Mouse (Mus musculus) neural tube, embryonic 12.5 days (tissue): ENCODE results near the gene F8a. TPM values are rescaled to one million over a fixed set of nuclear protein-coding genes. Genes with fewer than 3 reads are reported as not detected.
"Not testable (repeated sequence)": the region's sequence is repeated elsewhere in the genome, so short reads cannot be mapped to it uniquely, and the experiment has no call there.

Experiments used
- ATAC-seq: fragments of 200-750 bp; cut with Nextera tagmentation; 2 replicates; pipeline ENCODE4 v1.8.0; 2017; ENCODE audit warnings: low read depth, mild to moderate bottlenecking, moderate TSS enrichment, moderate library complexity; ENCODE audit not compliant: low FRiP score
- H3K27ac ChIP-seq: fragments of 300-500 bp; sonication (generic); 2 replicates; pipeline ENCODE4 v1.5.1; 2016
- H3K27me3 ChIP-seq: fragments of 300-500 bp; sonication (generic); replicated peaks from 2 replicates; pipeline ENCODE4 v1.6.1; 2016; ENCODE audit warnings: mild to moderate bottlenecking
- H3K36me3 ChIP-seq: fragments of 300-500 bp; sonication (generic); 2 replicates; pipeline ENCODE4 v1.6.1; 2016; ENCODE audit warnings: mild to moderate bottlenecking
- H3K4me1 ChIP-seq: fragments of 300-500 bp; sonication (generic); 2 replicates; pipeline ENCODE4 v1.6.1; 2016
- H3K4me2 ChIP-seq: fragments of 300-500 bp; sonication (generic); replicated peaks from 2 replicates; pipeline ENCODE4 v1.6.1; 2016; ENCODE audit warnings: mild to moderate bottlenecking
- H3K4me3 ChIP-seq: fragments of 300-500 bp; sonication (generic); 2 replicates; pipeline ENCODE4 v1.5.1; 2016
- H3K9ac ChIP-seq: fragments of 300-500 bp; sonication (generic); 2 replicates; pipeline ENCODE4 v1.6.1; 2016; ENCODE audit warnings: mild to moderate bottlenecking
- H3K9me3 ChIP-seq: fragments of 300-500 bp; sonication (generic); 2 replicates; pipeline ENCODE4 v1.6.1; 2016; ENCODE audit warnings: mild to moderate bottlenecking
- WGBS: fragments of 180-500 bp; shearing (Covaris S2); methylation state at CpG from one replicate; pipeline ENCODE4 v1.1.7; 2016; 5-methylcytosine and 5-hydroxymethylcytosine counted together
- polyA plus RNA-seq: library from polyadenylated mRNA; unstranded; fragments of >200 nt; fragmentation: Nextera tagmentation; extraction: Ambion mirVana; gene quantifications from 2 replicates; pipeline ENCODE4 v1.2.1, GENCODE M21; 2016

F8a gene
- polyA plus RNA-seq, result 23.9 and 26.1 TPM in 2 replicates

- WGBS, result 19% methylated on average over 39 of the region's 39 CpGs
- peak within 1 kb of the TSS; percentile 82; the same call in 1 of the 2 replicates for H3K27ac ChIP-seq
- H3K4me2 ChIP-seq, result peak within 1 kb of the TSS; percentile 81
- peak within 1 kb of the TSS; percentile 69 for H3K9ac ChIP-seq
- H3K4me1 ChIP-seq, result no peaks in the 10 kb centered on the region
- no peaks in the 10 kb centered on the region for H3K36me3 ChIP-seq
- H3K4me3 ChIP-seq, result peak within 1 kb of the TSS; percentile 59
- no peaks in the 10 kb centered on the region for H3K27me3 ChIP-seq
- ATAC-seq, result peak; percentile 95
- H3K9me3 ChIP-seq, result no peaks in the 10 kb centered on the region
These were observed at the start of gene F8a for GRCm38 (mm10) chrX:73227914-73228605. Gene F8a, plus strand, starts transcription at chrX:73228291.

GRCm38 (mm10) chrX:73191934-73192333, 36.2 kb upstream of the F8a start, which contains the start of gene Xlr3b:
Gene Xlr3b, plus strand, starts transcription at chrX:73192207.
- 81% methylated on average over 12 of the region's 12 CpGs for WGBS
- 0 out of 2 replicates have a peak, but pooled peaks have one; percentile 33 for ATAC-seq

GRCm38 (mm10) chrX:73213819-73214564, 14.1 kb upstream of the F8a start, which contains the start of gene Xlr4b:
Gene Xlr4b, plus strand, starts transcription at chrX:73214333.
- 81% methylated on average over 19 of the region's 19 CpGs for WGBS
- not testable (repeated sequence) for H3K4me2 ChIP-seq, H3K4me1 ChIP-seq, H3K9ac ChIP-seq, H3K9me3 ChIP-seq, H3K4me3 ChIP-seq, H3K27ac ChIP-seq, ATAC-seq, H3K36me3 ChIP-seq, H3K27me3 ChIP-seq

More at GRCm38 (mm10) chrX:73191934-73192333, 36.2 kb upstream of the F8a start, which contains the start of gene Xlr3b:
- not testable (repeated sequence) for H3K27me3 ChIP-seq, H3K9me3 ChIP-seq, H3K9ac ChIP-seq, H3K36me3 ChIP-seq, H3K27ac ChIP-seq, H3K4me3 ChIP-seq, H3K4me1 ChIP-seq, H3K4me2 ChIP-seq

- H3K9ac ChIP-seq, result no peak overlapping the region
- H3K4me2 ChIP-seq, result no peak overlapping the region
- no peaks in the 10 kb centered on the region for H3K9me3 ChIP-seq
- H3K27ac ChIP-seq, result no peak overlapping the region
- no peak for ATAC-seq
- no peak overlapping the region for H3K4me3 ChIP-seq
- H3K4me1 ChIP-seq, result no peaks in the 10 kb centered on the region
- 43% methylated on average over 1 of the region's 1 CpGs for WGBS
- H3K27me3 ChIP-seq, result no peaks in the 10 kb centered on the region
- no peaks in the 10 kb centered on the region for H3K36me3 ChIP-seq
These were observed 2.7 kb upstream of the F8a start for GRCm38 (mm10) chrX:73225365-73225764.

GRCm38 (mm10) chrX:73228606-73229214, 619 bp downstream of the F8a start:
- Histone ChIP-seq H3K36me3 (no peaks in the 10 kb centered on the region), H3K27ac (peak overlapping the region; percentile 82; the same call in 1 of the 2 replicates), H3K27me3 (no peaks in the 10 kb centered on the region), H3K4me3 (peak overlapping the region; percentile 59), H3K9me3 (no peaks in the 10 kb centered on the region), H3K4me1 (no peaks in the 10 kb centered on the region), H3K4me2 (peak overlapping the region; percentile 81), H3K9ac (peak overlapping the region; percentile 69)
- WGBS, result 21% methylated on average over 51 of the region's 51 CpGs
- peak; percentile 69 for ATAC-seq

- Histone ChIP-seq H3K4me1 (no peaks in the 10 kb centered on the region), H3K27ac (no peak overlapping the region), H3K27me3 (no peaks in the 10 kb centered on the region), H3K9me3 (no peaks in the 10 kb centered on the region), H3K9ac (peak overlapping the region; percentile 69), H3K4me3 (peak overlapping the region; percentile 59), H3K4me2 (peak overlapping the region; percentile 81), H3K36me3 (no peaks in the 10 kb centered on the region)
- ATAC-seq, result no peak
- WGBS, result 38% methylated on average over 3 of the region's 3 CpGs
These were observed 1.2 kb downstream of the F8a start for GRCm38 (mm10) chrX:73229288-73229687.

- not testable (repeated sequence) for H3K27ac ChIP-seq, H3K9me3 ChIP-seq, H3K27me3 ChIP-seq, H3K9ac ChIP-seq, H3K4me2 ChIP-seq, ATAC-seq, H3K4me3 ChIP-seq, H3K4me1 ChIP-seq, H3K36me3 ChIP-seq
- WGBS, result 87% methylated on average over 14 of the region's 14 CpGs
These were observed 14.8 kb downstream of the F8a start, which contains the start of gene Xlr4c for GRCm38 (mm10) chrX:73242821-73243325. Gene Xlr4c, minus strand, starts transcription at chrX:73243130.

GRCm38 (mm10) chrX:73262428-73262827, 34.3 kb downstream of the F8a start:
- H3K9ac ChIP-seq, H3K9me3 ChIP-seq, H3K4me1 ChIP-seq, ATAC-seq, H3K4me2 ChIP-seq, H3K27ac ChIP-seq, H3K4me3 ChIP-seq, H3K27me3 ChIP-seq, H3K36me3 ChIP-seq: not testable (repeated sequence)
- 81% methylated on average over 1 of the region's 2 CpGs for WGBS

GRCm38 (mm10) chrX:73265270-73265669, 37.2 kb downstream of the F8a start, which contains the start of gene Xlr3c:
Gene Xlr3c, minus strand, starts transcription at chrX:73265390.
- H3K4me2 ChIP-seq, H3K4me3 ChIP-seq, H3K27me3 ChIP-seq, ATAC-seq, H3K9me3 ChIP-seq, H3K4me1 ChIP-seq, H3K9ac ChIP-seq, H3K27ac ChIP-seq, H3K36me3 ChIP-seq: not testable (repeated sequence)
- 88% methylated on average over 14 of the region's 14 CpGs for WGBS

Other genes with a start within 250 kb of the F8a start
- gene Zfp185, start 241.0 kb upstream of the F8a start, polyA plus RNA-seq, result 2.3 and 2.7 TPM in 2 replicates
- not detected in 2 replicates for gene Pnma5, start 191.2 kb upstream of the F8a start, polyA plus RNA-seq
- gene Pnma3, start 163.5 kb upstream of the F8a start, polyA plus RNA-seq, result 0.99 and 1.1 TPM in 2 replicates
- gene Xlr4a, start 145.8 kb upstream of the F8a start, polyA plus RNA-seq, result 0.71 and 0.91 TPM in 2 replicates
- 3.7 and 4.1 TPM in 2 replicates for gene Xlr3a, start 131.2 kb upstream of the F8a start, polyA plus RNA-seq
- gene Gm14685, start 111.2 kb upstream of the F8a start, polyA plus RNA-seq, result 0.23 and 0.26 TPM in 2 replicates
- not detected in 2 replicates for gene Xlr5b, start 79.5 kb upstream of the F8a start, polyA plus RNA-seq
- not detected in 2 replicates for gene DXBay18, start 78.8 kb upstream of the F8a start, polyA plus RNA-seq
- not detected in 2 replicates for gene Spin2d, start 51.3 kb upstream of the F8a start, polyA plus RNA-seq
- 18.7 and 21.4 TPM in 2 replicates for gene Xlr3b, start 36.1 kb upstream of the F8a start, polyA plus RNA-seq
- 0.37 and 0.57 TPM in 2 replicates for gene Xlr4b, start 14.0 kb upstream of the F8a start, polyA plus RNA-seq
- 0.57 TPM in 1 of 2 replicates, not detected in the other for gene Xlr4c, start 14.8 kb downstream of the F8a start, polyA plus RNA-seq
- 0.60 and 0.82 TPM in 2 replicates for gene Xlr3c, start 37.1 kb downstream of the F8a start, polyA plus RNA-seq
- not detected in 2 replicates for gene Xlr5a, start 64.7 kb downstream of the F8a start, polyA plus RNA-seq
- gene Xlr5c, start 64.7 kb downstream of the F8a start, polyA plus RNA-seq, result not detected in 2 replicates
- gene Gm45015, start 108.5 kb downstream of the F8a start, polyA plus RNA-seq, result not detected in 2 replicates
- 15.6 and 15.7 TPM in 2 replicates for gene Zfp275, start 114.3 kb downstream of the F8a start, polyA plus RNA-seq
- gene Gm18336, start 170.4 kb downstream of the F8a start, polyA plus RNA-seq, result not detected in 2 replicates
- gene Zfp92, start 182.8 kb downstream of the F8a start, polyA plus RNA-seq, result 0.17 and 0.35 TPM in 2 replicates
- gene Trex2, start 207.1 kb downstream of the F8a start, polyA plus RNA-seq, result not detected in 2 replicates
- 62.8 and 63.3 TPM in 2 replicates for gene Haus7, start 230.8 kb downstream of the F8a start, polyA plus RNA-seq